Mouse (Mus musculus): ENCODE data around the gene Gm28035. TPM values are rescaled to one million over a fixed set of nuclear protein-coding genes. Genes with fewer than 3 reads are reported as not detected.

Gene Gm28035
- polyA plus RNA-seq, 1 experiment from 2014 or later: 0.20 TPM

DNA sequence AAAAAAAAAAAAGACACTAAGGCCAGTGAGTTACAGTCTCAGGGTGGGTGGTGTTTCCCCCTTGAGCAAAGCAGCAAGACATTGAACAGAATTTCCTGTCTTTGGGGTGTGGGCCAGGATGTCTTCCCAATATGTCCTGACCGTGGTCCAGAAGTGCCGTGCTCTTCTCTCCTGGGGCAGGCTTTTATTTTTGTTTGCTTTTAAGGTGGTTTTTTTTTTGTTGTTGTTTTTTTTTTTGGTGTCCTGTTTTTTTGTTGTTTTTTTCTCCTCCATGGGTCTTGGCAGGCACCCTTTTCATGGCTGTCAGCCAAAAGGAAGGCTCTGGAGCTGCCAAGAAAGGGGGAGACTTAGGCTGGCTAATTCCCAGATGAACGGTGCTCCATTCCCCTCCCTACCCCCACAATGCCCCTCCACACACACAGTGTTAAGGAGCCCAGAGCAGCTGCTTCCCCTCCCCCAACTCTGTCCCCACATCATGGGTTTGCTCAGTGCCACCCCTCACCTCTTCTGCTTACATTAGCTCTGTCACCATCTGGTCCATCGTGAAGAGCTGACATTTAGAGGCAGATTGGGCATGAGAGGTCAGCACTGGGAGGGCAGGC lies 22.6 kb downstream of the Gm28035 start:
- peaks cover 30% of the 10 kb centered on the region; the same call in 1 of the 2 replicates for H3K36me3 ChIP-seq (ENCODE audit: insufficient read depth, low read length)
- no peak overlapping the region for H3K9ac ChIP-seq (ENCODE audit: low read depth, low read length)
- no peak overlapping the region for H3K4me2 ChIP-seq (ENCODE audit: low read length)
- H3K4me1 ChIP-seq (replicated peaks; ENCODE audit: insufficient read depth, low read length): peaks cover 30% of the 10 kb centered on the region
- H3K4me3 ChIP-seq (replicated peaks; ENCODE audit: low read depth, low read length): no peak overlapping the region
- H3K9me3 ChIP-seq (replicated peaks; ENCODE audit: low read length): no peaks in the 10 kb centered on the region
- DNase-seq (ENCODE audit: low spot score): no peak
- no peaks in the 10 kb centered on the region for H3K27me3 ChIP-seq (ENCODE audit: insufficient read depth, low read length)
- 42% methylated on average over 4 of the region's 4 CpGs for WGBS
- H3K27ac ChIP-seq: no peak overlapping the region
- ATAC-seq (replicated peaks; ENCODE audit: low FRiP score, low read depth): no peak
- no peak for TF ChIP-seq CTCF (IDR thresholded peaks at IDR 0.05; ENCODE audit: low read depth)

DNA sequence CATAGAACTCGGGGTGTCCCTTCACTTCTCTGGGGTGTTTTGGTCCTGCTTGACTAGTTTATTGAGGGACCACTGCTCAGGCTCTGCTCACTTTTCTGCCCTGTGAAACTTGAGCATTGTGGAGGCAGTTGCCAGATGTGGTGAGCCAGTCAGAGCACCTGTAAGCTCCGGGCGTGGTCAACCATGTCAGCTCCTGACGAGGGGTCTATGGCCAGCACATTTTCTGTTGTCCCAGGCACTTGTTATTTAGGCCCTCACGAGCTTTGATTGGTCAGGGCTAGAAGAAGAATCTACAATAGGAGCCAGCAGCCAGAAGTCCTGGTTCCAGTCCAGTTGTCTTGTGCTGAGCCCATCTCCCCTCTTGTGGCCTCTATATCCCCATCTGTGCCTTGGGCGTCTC lies 23.4 kb downstream of the Gm28035 start:
- ATAC-seq (replicated peaks; ENCODE audit: low FRiP score, low read depth): no peak
- no peak for DNase-seq (ENCODE audit: low spot score)
- Histone ChIP-seq H3K4me3 (replicated peaks; ENCODE audit: low read depth, low read length) (no peak overlapping the region), H3K27me3 (ENCODE audit: insufficient read depth, low read length) (no peaks in the 10 kb centered on the region), H3K9ac (ENCODE audit: low read depth, low read length) (no peak overlapping the region), H3K9me3 (replicated peaks; ENCODE audit: low read length) (no peaks in the 10 kb centered on the region), H3K4me2 (ENCODE audit: low read length) (no peak overlapping the region), H3K27ac (no peak overlapping the region), H3K36me3 (ENCODE audit: insufficient read depth, low read length) (peaks cover 30% of the 10 kb centered on the region; the same call in 1 of the 2 replicates), H3K4me1 (replicated peaks; ENCODE audit: insufficient read depth, low read length) (peaks cover 30% of the 10 kb centered on the region)
- 80% methylated on average over 6 of the region's 6 CpGs for WGBS
- no peak for TF ChIP-seq CTCF (IDR thresholded peaks at IDR 0.05; ENCODE audit: low read depth)

DNA sequence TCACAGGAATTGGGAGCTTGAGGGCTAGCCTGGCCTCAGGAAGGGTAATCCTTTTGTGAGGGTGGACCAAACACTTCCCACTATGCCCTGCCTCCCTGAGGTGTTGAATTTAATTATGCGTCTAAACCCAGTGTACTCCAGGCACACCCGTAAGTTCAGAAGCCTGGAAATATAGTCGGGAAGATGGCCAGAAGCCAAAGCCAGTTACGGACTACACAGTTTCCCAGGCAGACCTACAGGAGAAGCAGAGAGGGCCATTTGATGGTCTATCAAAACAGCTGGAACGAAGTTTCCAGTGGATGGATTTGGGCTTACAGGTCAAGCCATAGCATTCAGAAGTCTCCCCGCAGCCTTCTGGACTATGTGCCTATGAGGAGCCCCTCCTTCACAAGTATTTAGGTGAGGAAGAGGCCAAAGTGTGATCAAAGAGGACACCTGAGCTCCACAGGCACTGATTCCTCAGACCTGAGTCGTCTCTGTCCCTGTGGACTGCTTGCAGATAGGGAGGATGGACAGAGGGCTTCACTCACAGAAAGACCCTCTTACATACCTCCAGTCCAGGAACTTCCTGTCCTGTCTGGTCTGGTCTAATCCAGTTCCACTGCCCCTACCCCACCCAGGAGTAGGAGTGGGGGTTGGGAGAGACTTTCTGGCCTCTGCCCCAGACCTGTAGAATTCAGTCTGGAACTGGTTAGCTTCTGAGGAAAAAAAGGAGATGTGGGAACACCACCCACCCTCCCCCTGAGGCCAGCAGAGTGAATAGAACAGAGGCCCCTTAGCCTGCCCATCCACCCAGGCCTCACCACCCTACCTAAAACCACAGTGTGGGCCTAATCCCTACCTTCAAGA lies 24.5 kb downstream of the Gm28035 start:
- DNase-seq (ENCODE audit: low spot score): peak; percentile 15
- Histone ChIP-seq H3K4me1 (replicated peaks; ENCODE audit: insufficient read depth, low read length) (peaks cover 26% of the 10 kb centered on the region), H3K36me3 (ENCODE audit: insufficient read depth, low read length) (peaks cover 29% of the 10 kb centered on the region; the same call in 1 of the 2 replicates), H3K27ac (peak overlapping the region; percentile 94), H3K27me3 (ENCODE audit: insufficient read depth, low read length) (no peaks in the 10 kb centered on the region), H3K4me3 (replicated peaks; ENCODE audit: low read depth, low read length) (no peak overlapping the region), H3K9ac (ENCODE audit: low read depth, low read length) (peak overlapping the region; percentile 31; the same call in 1 of the 2 replicates), H3K4me2 (ENCODE audit: low read length) (no peak overlapping the region), H3K9me3 (replicated peaks; ENCODE audit: low read length) (no peaks in the 10 kb centered on the region)
- 46% methylated on average over 7 of the region's 7 CpGs for WGBS
- no peak for TF ChIP-seq CTCF (IDR thresholded peaks at IDR 0.05; ENCODE audit: low read depth)
- ATAC-seq (replicated peaks; ENCODE audit: low FRiP score, low read depth): no peak

DNA sequence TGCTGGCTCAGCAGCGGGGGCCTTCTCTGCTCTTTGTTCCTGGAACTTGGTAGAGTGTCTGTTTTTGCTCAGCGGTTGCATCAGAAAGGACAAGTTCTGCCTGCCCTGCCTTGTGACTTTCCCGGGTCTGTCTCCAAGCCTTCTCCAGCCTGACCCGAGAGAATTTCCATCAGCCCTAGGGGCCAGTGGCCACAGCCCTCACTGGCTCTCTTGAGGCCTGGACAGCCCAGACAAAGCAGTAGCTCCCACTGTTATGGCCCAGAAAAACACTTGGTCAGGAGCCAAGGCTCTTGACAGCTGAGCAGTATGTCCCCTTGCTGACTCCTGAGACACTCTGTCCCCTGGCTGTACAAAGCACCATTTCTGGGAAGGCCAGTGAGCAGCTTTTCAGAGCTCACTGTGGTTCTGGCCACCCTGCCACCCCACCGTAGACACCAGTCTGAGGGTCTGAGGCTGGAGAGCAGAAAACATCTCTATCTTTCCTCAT lies 25.4 kb downstream of the Gm28035 start, which contains the start of gene Phyhd1:
Gene Phyhd1 (plus strand): TSS at position 437 of the 487 bp plus-strand sequence.
- H3K27me3 ChIP-seq (ENCODE audit: insufficient read depth, low read length): no peaks in the 10 kb centered on the region
- H3K4me3 ChIP-seq (replicated peaks; ENCODE audit: low read depth, low read length): no peak within 1 kb of the TSS
- ATAC-seq (replicated peaks; ENCODE audit: low FRiP score, low read depth) (peak; percentile 53), DNase-seq (ENCODE audit: low spot score) (peak; percentile 81)
- H3K4me1 ChIP-seq (replicated peaks; ENCODE audit: insufficient read depth, low read length): peaks cover 26% of the 10 kb centered on the region
- TF ChIP-seq CTCF (IDR thresholded peaks at IDR 0.05; ENCODE audit: low read depth): no peak; the same call in 1 of the 2 replicates
- 41% methylated on average over 5 of the region's 5 CpGs for WGBS
- no peaks in the 10 kb centered on the region for H3K9me3 ChIP-seq (replicated peaks; ENCODE audit: low read length)
- peak within 1 kb of the TSS; percentile 94 for H3K27ac ChIP-seq
- H3K4me2 ChIP-seq (ENCODE audit: low read length): peak within 1 kb of the TSS; percentile 45
- H3K9ac ChIP-seq (ENCODE audit: low read depth, low read length): peak within 1 kb of the TSS; percentile 49
- peaks cover 21% of the 10 kb centered on the region; the same call in 1 of the 2 replicates for H3K36me3 ChIP-seq (ENCODE audit: insufficient read depth, low read length)

DNA sequence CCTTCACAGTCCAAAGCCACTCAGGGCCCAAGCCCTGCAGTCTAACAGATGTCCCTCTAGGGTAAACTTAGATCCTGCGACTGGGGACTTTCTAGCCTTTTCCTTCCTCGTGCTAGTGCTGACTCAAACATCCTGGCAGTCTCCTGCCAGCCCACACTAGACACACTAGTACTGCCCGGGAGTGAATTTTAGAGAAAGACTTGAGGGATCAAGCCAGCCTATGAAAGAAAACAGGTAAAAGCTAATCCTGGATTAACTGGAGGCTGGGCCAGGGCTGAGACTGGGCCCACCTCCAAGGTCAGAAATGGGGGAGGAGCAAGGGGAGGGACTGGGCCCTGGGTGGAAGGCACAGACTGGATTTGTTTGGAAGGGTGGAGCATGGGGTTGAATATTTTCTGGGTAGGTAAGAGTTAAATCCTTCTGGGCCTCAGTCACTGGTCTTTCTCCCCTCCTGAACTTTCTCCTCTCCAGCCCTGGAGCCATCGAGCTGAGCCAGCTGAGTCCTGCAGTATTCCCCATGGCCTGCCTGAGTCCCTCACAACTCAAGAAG lies 26.1 kb downstream of the Gm28035 start:
- Histone ChIP-seq H3K4me3 (replicated peaks; ENCODE audit: low read depth, low read length) (no peak overlapping the region), H3K27ac (peak overlapping the region; percentile 94), H3K36me3 (ENCODE audit: insufficient read depth, low read length) (peaks cover 20% of the 10 kb centered on the region; the same call in 1 of the 2 replicates), H3K4me2 (ENCODE audit: low read length) (peak overlapping the region; percentile 45), H3K9ac (ENCODE audit: low read depth, low read length) (peak overlapping the region; percentile 49; the same call in 1 of the 2 replicates), H3K9me3 (replicated peaks; ENCODE audit: low read length) (no peaks in the 10 kb centered on the region), H3K27me3 (ENCODE audit: insufficient read depth, low read length) (no peaks in the 10 kb centered on the region), H3K4me1 (replicated peaks; ENCODE audit: insufficient read depth, low read length) (peaks cover 26% of the 10 kb centered on the region)
- WGBS: 19% methylated on average over 4 of the region's 4 CpGs
- no peak for TF ChIP-seq CTCF (IDR thresholded peaks at IDR 0.05; ENCODE audit: low read depth)
- DNase-seq (ENCODE audit: low spot score): peak; percentile 90
- peak; percentile 81 for ATAC-seq (replicated peaks; ENCODE audit: low FRiP score, low read depth)

DNA sequence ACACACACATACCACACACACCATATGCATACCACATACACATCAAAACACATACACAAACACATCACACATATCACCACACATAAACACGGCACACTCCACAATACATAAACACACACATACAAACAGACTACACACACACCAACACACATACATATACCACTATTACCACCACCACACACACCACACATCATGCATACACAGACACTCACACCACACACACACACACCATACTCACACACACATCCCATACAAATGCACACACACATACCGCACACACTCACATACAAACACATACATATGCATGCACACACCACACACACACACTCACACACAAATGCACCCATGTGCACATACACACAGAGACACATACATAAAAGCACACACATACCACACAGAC lies 27.1 kb downstream of the Gm28035 start:
- no peak for ATAC-seq (replicated peaks; ENCODE audit: low FRiP score, low read depth)
- Histone ChIP-seq H3K9ac (ENCODE audit: low read depth, low read length) (no peak overlapping the region), H3K27me3 (ENCODE audit: insufficient read depth, low read length) (no peaks in the 10 kb centered on the region), H3K4me1 (replicated peaks; ENCODE audit: insufficient read depth, low read length) (peaks cover 26% of the 10 kb centered on the region), H3K4me3 (replicated peaks; ENCODE audit: low read depth, low read length) (no peak overlapping the region), H3K36me3 (ENCODE audit: insufficient read depth, low read length) (peaks cover 18% of the 10 kb centered on the region; the same call in 1 of the 2 replicates), H3K9me3 (replicated peaks; ENCODE audit: low read length) (no peaks in the 10 kb centered on the region), H3K4me2 (ENCODE audit: low read length) (no peak overlapping the region), H3K27ac (no peak overlapping the region)
- no peak for DNase-seq (ENCODE audit: low spot score)
- TF ChIP-seq CTCF (IDR thresholded peaks at IDR 0.05; ENCODE audit: low read depth): no peak
- 93% methylated on average over 2 of the region's 2 CpGs for WGBS
